ENCODE assay signal across 15 mouse cellular contexts in genomic region chr17:50427331-50428003, GRCm38 (mm10).
DNase-seq lines count a peak whose midpoint lies in the region; ATAC-seq and TF ChIP-seq lines count a peak whose summit lies in the region.
"Had no signal": no experiment of that assay in that cellular context is flagged by ENCODE, and none has a peak within 500 bp of the region (broad histone marks: within the 10 kb centered on the region; RNA-seq: fewer than 3 reads in every experiment).

No protein-coding gene starts in this region.

- H3K27me3 ChIP-seq in CH12.LX (replicated peaks) = no peaks in the 10 kb centered on the region
- no peaks in the 10 kb centered on the region for H3K27me3 ChIP-seq in forebrain, embryonic 15.5 days
- H3K27me3 ChIP-seq in midbrain, embryonic 13.5 days = no peaks in the 10 kb centered on the region
- no peaks in the 10 kb centered on the region for H3K27me3 ChIP-seq in cerebellum, adult 2 months (ENCODE audit: control insufficient read depth, insufficient read depth, low read length)
- H3K27me3 ChIP-seq: lung, embryonic 15.5 days had no signal

- in situ Hi-C loops in CH12.LX (cut with MboI; ENCODE audit: low pct_ligation_motif_present, low pct_unique_long_range_greater_than_20kb, low sequenced_read_pairs) = no loop called here

- peak; percentile 88 for ATAC-seq in forebrain, embryonic 15.5 days (replicated peaks)
- ATAC-seq in midbrain, embryonic 13.5 days = peak; percentile 78
- ATAC-seq in inflammation-experienced regulatory T-cells, adult 6 months = no peak
- ATAC-seq: CD4-positive, CD25-positive, alpha-beta regulatory T cell, adult 4 months had no signal

- TF ChIP-seq CTCF in CH12.LX (conservative IDR thresholded peaks at IDR 0.05 in 1 of 2, IDR thresholded peaks at IDR 0.05 in 1 of 2; ENCODE audit: low read depth in 2 of 2, low read length in 2 of 2) = no peak
- no peak for TF ChIP-seq CTCF in cerebellum, adult 2 months (IDR thresholded peaks at IDR 0.05; ENCODE audit: borderline replicate concordance, insufficient read depth, low read depth, low read length)

- no peak overlapping the region for H3K4me3 ChIP-seq in CH12.LX (replicated peaks in 1 of 3; ENCODE audit: low read depth in 2 of 3, low read length in 2 of 3, poor library complexity in 1 of 3)
- no peak overlapping the region for H3K4me3 ChIP-seq in forebrain, embryonic 15.5 days
- H3K4me3 ChIP-seq in midbrain, embryonic 13.5 days (replicated peaks) = 0 out of 2 replicates have a peak overlapping the region, but pooled peaks have one; percentile 5
- H3K4me3 ChIP-seq in cerebellum, adult 2 months (replicated peaks; ENCODE audit: insufficient read depth, low read depth, low read length) = no peak overlapping the region
- H3K4me3 ChIP-seq: heart, adult 2 months; lung, embryonic 15.5 days had no signal

- dilution Hi-C loops in CH12.LX (cut with MboI; ENCODE audit: extremely low pct_ligation_motif_present, extremely low pct_unique_long_range_greater_than_20kb, low sequenced_read_pairs) = no loop called here

- TF ChIP-seq RAD21 in CH12.LX (IDR thresholded peaks at IDR 0.05; ENCODE audit: low read depth, low read length) = no peak

- no peak for DNase-seq in CH12.LX (ENCODE audit: extremely low read depth)
- DNase-seq in brain, adult 2 months (ENCODE audit: low read depth, low spot score) = peak; percentile 67
- DNase-seq in frontal cortex, adult 2 months (ENCODE audit: extremely low spot score in 1 of 2, low spot score in 1 of 2) = no peak
- no peak for DNase-seq in cerebellum, adult 2 months
- no peak for DNase-seq in kidney, postnatal 4 days
- DNase-seq: cerebellum, adult 9-11 months; heart, adult 2 months; kidney, adult 9 months; right cerebral cortex, postnatal 4 days; thymus, adult 2 months had no signal

- H3K4me1 ChIP-seq in CH12.LX (ENCODE audit: control insufficient read depth in 1 of 2, insufficient read depth in 2 of 2) = no peaks in the 10 kb centered on the region
- peaks cover 16% of the 10 kb centered on the region for H3K4me1 ChIP-seq in forebrain, embryonic 15.5 days
- peaks cover 11% of the 10 kb centered on the region for H3K4me1 ChIP-seq in midbrain, embryonic 13.5 days (replicated peaks)
- H3K4me1 ChIP-seq in cerebellum, adult 2 months (ENCODE audit: control insufficient read depth, insufficient read depth, low read length) = no peaks in the 10 kb centered on the region
- H3K4me1 ChIP-seq: lung, embryonic 15.5 days had no signal

- H3K4me2 ChIP-seq in CH12.LX (ENCODE audit: insufficient read depth, low read depth, poor library complexity, severe bottlenecking) = peak overlapping the region; percentile 63; the same call in 1 of the 2 replicates
- peak overlapping the region; percentile 28 for H3K4me2 ChIP-seq in forebrain, embryonic 15.5 days (replicated peaks)
- peak overlapping the region; percentile 42 for H3K4me2 ChIP-seq in midbrain, embryonic 13.5 days (replicated peaks)
- H3K4me2 ChIP-seq: lung, embryonic 15.5 days had no signal

- no peak overlapping the region for H3K9ac ChIP-seq in CH12.LX (ENCODE audit: insufficient read depth, low read depth)
- no peak overlapping the region for H3K9ac ChIP-seq in forebrain, embryonic 15.5 days (replicated peaks)
- H3K9ac ChIP-seq in midbrain, embryonic 13.5 days (replicated peaks) = no peak overlapping the region
- H3K9ac ChIP-seq: lung, embryonic 15.5 days had no signal

- H3K36me3 ChIP-seq in CH12.LX (replicated peaks in 1 of 2; ENCODE audit: control insufficient read depth in 1 of 2, insufficient read depth in 1 of 2, low read length in 1 of 2) = no peaks in the 10 kb centered on the region
- H3K36me3 ChIP-seq in forebrain, embryonic 15.5 days = no peaks in the 10 kb centered on the region
- no peaks in the 10 kb centered on the region for H3K36me3 ChIP-seq in midbrain, embryonic 13.5 days
- H3K36me3 ChIP-seq: lung, embryonic 15.5 days had no signal

- no peaks in the 10 kb centered on the region for H3K79me2 ChIP-seq in CH12.LX (replicated peaks; ENCODE audit: control insufficient read depth, extremely low read depth, insufficient read depth, poor library complexity, severe bottlenecking)

- no peak overlapping the region for H3K27ac ChIP-seq in CH12.LX (ENCODE audit: insufficient read depth, low read depth)
- peak overlapping the region; percentile 88 for H3K27ac ChIP-seq in forebrain, embryonic 15.5 days (replicated peaks)
- H3K27ac ChIP-seq in midbrain, embryonic 13.5 days = peak overlapping the region; percentile 79
- H3K27ac ChIP-seq in cerebellum, adult 2 months (ENCODE audit: insufficient read depth, low read length) = no peak overlapping the region
- H3K27ac ChIP-seq: heart, adult 2 months; lung, embryonic 15.5 days had no signal

- TF ChIP-seq POLR2A in CH12.LX (IDR thresholded peaks at IDR 0.05; ENCODE audit: low read depth, low read length) = no peak
- TF ChIP-seq POLR2A in cerebellum, adult 2 months (IDR thresholded peaks at IDR 0.05; ENCODE audit: borderline replicate concordance, insufficient read depth, low read length) = no peak

- no peak for TF ChIP-seq EP300 in CH12.LX (IDR thresholded peaks at IDR 0.05; ENCODE audit: low read length)

- 2% methylated on average over 10 of the region's 10 CpGs for WGBS in forebrain, embryonic 15.5 days
- 1% methylated on average over 10 of the region's 10 CpGs for WGBS in midbrain, embryonic 13.5 days
- 42% methylated on average over 10 of the region's 10 CpGs for WGBS in cerebellum, adult 2 months

- H3K9me3 ChIP-seq in CH12.LX (replicated peaks; ENCODE audit: low read length) = peaks cover 2% of the 10 kb centered on the region
- no peaks in the 10 kb centered on the region for H3K9me3 ChIP-seq in forebrain, embryonic 15.5 days
- H3K9me3 ChIP-seq in midbrain, embryonic 13.5 days = no peaks in the 10 kb centered on the region
- H3K9me3 ChIP-seq: lung, embryonic 15.5 days had no signal

TF ChIP-seq in CH12.LX, 34 proteins besides CTCF, POLR2A, EP300 and RAD21:
- TF ChIP-seq NELFE (IDR thresholded peaks at IDR 0.05; ENCODE audit: low read depth, low read length) (no peak), ELF1 (IDR thresholded peaks at IDR 0.05; ENCODE audit: low read depth, low read length) (no peak), ZNF384 (IDR thresholded peaks at IDR 0.05; ENCODE audit: low read depth, low read length) (no peak), ZKSCAN1 (IDR thresholded peaks at IDR 0.05; ENCODE audit: borderline replicate concordance, low read depth, low read length) (no peak), E2F4 (IDR thresholded peaks at IDR 0.05; ENCODE audit: insufficient replicate concordance, low read depth, low read length) (no peak), IRF4 (IDR thresholded peaks at IDR 0.05; ENCODE audit: low read depth, low read length) (no peak), UBTF (IDR thresholded peaks at IDR 0.05; ENCODE audit: low read depth, low read length) (no peak), GABPA (IDR thresholded peaks at IDR 0.05; ENCODE audit: insufficient replicate concordance, low read depth, low read length) (no peak), SIN3A (IDR thresholded peaks at IDR 0.05; ENCODE audit: low read length) (no peak), USF1 (IDR thresholded peaks at IDR 0.05; ENCODE audit: low read depth, low read length) (no peak), MEF2A (IDR thresholded peaks at IDR 0.05; ENCODE audit: borderline replicate concordance, low read depth, low read length) (no peak), USF2 (conservative IDR thresholded peaks at IDR 0.05; ENCODE audit: low read depth, low read length) (no peak), POLR2AphosphoS2 (IDR thresholded peaks at IDR 0.05; ENCODE audit: low read depth, low read length) (no peak), JUND (conservative IDR thresholded peaks at IDR 0.05; ENCODE audit: low read depth, low read length) (no peak), ZC3H11A (IDR thresholded peaks at IDR 0.05; ENCODE audit: low read depth, low read length) (no peak), KAT2A (IDR thresholded peaks at IDR 0.05; ENCODE audit: insufficient replicate concordance, low read length) (no peak), JUN (IDR thresholded peaks at IDR 0.05; ENCODE audit: insufficient read depth, low read depth, low read length) (no peak)

Comparison
In these comparisons a context has a peak if more than half of its experiments do, and no peak if none do; other contexts are left out.
1. H3K27ac ChIP-seq: peak in forebrain, embryonic 15.5 days (single experiment) and midbrain, embryonic 13.5 days (single experiment); none in CH12.LX (single experiment) and cerebellum, adult 2 months (single experiment).
2. Peak in every context shown above with its lines, with median percentiles within 50 percentile points of each other: H3K4me2 ChIP-seq.